Mouse (Mus musculus) cerebellum, adult 18-20 months (tissue): ENCODE measurements around the gene Nat8f1.
"Not testable (repeated sequence)": the region's sequence is repeated elsewhere in the genome, so short reads cannot be mapped to it uniquely, and the experiment has no call there.

Experiments used
- DNase-seq, 2 experiments: peaks; one replicate each; pipeline ENCODE4 v3.0.0; 2021

Nat8f1 gene

GRCm38 (mm10) chr6:85906911-85907351, 8.6 kb downstream of the Nat8f1 start:
- peak in 1 of 2 experiments; percentile 34 for DNase-seq

GRCm38 (mm10) chr6:85904642-85905061, 10.8 kb downstream of the Nat8f1 start, which contains the start of gene Nat8f4:
TSS of gene Nat8f4 (minus strand) at chr6:85904884.
- peak; percentile 79 to 87 for DNase-seq

- DNase-seq, result no peak
These were observed 13.2 kb downstream of the Nat8f1 start for GRCm38 (mm10) chr6:85902303-85902702.

DNA sequence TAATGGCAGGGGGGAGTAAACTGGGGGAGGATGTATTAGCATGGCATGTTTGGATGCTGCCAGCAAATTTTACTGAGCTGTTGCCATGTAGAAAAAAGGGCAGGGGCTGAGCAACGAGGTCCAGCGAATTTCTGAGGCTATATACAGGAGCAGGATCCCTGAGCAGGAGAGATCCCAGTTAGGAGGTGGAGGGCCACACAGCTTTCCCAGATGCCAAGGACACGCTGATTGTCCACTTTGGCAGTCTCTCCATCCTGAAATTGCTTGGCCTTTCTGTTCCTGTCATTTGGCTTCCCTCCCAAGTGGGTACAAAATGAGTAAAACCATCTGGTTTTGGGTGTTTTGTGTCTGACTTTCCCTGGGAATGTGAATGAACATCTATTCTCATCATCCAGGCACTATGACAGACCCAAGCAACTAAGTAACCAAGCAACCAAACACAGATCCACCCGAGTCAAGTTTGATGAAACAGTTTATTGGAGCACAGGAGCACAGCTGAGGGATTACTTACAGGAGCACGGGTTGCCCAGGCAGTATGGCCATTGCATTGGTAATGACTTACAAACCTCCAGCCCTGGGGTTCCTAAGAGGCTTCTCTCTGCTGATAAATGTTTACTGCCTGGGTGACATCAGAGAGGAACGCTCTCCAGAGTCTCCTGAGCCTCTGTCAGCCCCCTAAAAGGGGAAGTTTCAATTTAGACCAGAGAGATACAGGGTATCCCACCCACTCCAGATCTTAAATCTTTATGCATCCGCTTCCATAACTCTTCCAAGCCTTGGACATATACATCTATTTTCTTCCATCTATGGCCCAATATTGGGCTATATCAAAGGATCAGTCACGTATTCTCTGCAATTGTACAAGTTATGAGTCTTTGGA, 16.7 kb downstream of the Nat8f1 start:
- DNase-seq, result not testable (repeated sequence)

DNA sequence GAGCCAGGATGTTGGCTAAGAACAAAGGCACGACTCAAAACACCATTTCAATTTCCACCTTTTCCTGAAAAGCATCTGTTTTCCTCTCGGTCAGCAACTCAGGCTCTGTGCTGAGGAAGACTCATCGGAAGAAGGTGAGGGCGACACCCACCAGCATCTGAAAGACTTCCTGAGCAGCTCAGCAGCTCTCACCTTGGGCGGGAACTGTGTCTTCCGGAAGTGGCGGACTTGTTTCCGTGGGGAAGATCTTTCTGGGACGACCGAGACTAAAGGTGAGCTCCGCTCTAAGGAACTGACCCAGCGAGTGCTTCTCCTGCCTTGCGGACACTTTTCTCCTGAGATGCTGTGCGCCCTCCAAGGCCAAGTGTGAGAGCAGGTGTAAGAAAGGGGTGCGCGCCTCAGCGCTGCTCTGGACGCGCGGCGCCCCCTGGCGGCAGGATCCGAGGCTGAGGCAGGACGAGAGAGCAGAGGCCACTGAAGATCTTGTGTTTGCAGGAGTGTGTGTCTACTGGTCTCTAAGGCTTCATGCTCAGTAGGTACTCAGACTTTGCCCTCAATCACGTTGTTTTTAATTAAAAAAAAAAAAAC, 20.3 kb downstream of the Nat8f1 start:
- peak; percentile 25 to 55 for DNase-seq

GRCm38 (mm10) chr6:85888961-85889360, 26.5 kb downstream of the Nat8f1 start:
- DNase-seq, result no peak

DNA sequence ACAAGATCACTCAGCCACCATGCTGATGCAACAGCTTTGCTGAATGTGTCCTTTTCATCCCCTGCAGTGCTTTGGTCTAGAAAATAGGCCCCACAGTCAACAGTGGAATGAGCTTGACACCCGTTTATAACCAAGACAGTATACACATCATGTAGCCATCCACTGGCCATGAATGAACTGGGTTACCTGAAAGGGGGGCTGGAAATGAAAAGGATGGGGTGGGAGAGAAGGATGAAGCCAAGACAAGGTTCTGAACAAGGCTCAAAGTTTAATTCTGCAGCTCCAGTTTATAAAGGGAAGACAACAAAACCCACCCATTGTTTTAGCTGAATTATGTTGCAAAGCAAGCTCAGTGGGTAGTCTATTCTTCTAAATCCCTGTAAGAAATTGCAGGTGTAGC, 31.2 kb downstream of the Nat8f1 start:
- no peak for DNase-seq

DNA sequence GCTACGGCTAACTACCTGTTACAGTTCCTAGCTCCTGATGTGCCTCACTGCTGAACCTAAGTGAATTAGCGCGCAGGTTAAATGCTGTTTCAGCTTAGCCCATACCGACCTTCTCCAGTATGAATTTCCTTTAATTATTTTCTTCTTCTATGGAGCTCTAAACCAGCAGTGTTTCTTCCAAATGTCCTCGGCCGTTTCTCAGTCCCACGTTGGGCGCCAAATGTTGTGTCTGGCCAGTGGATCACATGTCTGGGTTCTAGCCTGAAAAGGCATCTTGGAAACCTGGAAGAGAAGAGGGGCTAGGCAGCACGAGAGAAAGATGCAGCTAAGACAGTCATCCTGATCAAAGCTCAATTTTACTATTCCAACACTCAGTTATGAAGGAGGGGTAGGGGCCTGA, 32.2 kb downstream of the Nat8f1 start:
- DNase-seq, result not testable (repeated sequence)

DNA sequence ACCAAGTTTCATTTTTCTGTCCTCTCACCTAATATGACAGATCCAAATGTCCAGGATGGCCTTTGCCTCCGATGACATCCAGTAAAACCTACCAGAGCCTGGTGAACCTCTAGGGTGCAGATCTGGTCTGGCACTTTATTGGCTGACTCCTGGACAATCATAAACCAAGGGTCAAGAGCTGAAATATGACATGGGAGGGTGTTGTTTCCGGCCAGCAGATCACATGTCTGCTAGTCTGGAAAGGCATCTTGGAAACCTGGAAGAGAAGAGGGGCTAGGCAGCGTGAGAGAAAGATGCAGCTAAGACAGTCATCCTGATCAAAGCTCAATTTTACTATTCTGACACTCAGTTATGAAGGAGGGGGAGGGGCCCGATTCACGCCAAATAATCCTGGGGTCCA, 46.5 kb downstream of the Nat8f1 start, which contains the start of gene Nat8f2:
Gene Nat8f2, minus strand, starts transcription at position 153 of the 400 bp plus-strand sequence.
- DNase-seq, result not testable (repeated sequence)

- DNase-seq, result no peak
These were observed 47.5 kb downstream of the Nat8f1 start for GRCm38 (mm10) chr6:85867726-85868690.

DNA sequence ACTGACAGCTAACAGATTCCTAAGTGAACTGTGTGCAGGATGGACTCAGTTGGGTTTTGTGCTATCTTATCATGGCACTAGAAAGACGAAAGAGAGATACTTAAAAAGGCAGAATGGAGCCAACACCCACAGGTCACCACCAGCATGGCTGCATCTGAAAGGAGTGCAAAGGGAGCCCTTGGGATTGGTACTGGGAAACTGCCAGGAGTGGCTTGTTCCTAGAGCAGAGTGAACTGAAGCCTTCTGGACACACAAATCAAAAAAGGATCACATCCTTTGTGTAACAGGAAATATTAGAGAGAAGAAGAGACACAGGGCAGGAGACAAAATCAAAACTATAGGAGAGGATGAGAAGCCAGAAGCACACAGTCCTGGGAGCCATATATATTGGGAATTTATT, 48.5 kb downstream of the Nat8f1 start:
- not testable (repeated sequence) for DNase-seq

DNA sequence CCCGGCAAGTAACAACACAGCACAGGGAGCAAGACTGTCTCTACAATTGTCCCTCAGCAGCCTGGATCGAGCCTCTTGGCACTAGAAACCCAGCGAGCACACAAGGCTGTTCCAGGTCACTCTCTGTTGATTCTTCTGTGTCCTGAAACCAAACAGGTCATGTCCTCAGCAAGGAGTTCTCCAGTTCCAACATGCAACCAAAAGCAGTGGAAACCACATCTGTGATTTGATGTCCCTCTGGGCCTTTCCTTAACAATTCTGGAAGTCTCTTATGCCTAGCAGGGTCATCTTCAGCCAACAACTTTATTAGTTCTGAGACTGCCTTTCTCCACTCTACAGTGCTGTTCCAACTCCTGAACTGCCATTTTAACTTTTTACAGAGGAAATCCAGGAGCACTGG, 49.3 kb downstream of the Nat8f1 start:
- DNase-seq, result not testable (repeated sequence)

- not testable (repeated sequence) for DNase-seq
These were observed 50.4 kb downstream of the Nat8f1 start for GRCm38 (mm10) chr6:85864900-85865639.

- DNase-seq, result no peak
These were observed 51.6 kb downstream of the Nat8f1 start for GRCm38 (mm10) chr6:85863840-85864239.

DNA sequence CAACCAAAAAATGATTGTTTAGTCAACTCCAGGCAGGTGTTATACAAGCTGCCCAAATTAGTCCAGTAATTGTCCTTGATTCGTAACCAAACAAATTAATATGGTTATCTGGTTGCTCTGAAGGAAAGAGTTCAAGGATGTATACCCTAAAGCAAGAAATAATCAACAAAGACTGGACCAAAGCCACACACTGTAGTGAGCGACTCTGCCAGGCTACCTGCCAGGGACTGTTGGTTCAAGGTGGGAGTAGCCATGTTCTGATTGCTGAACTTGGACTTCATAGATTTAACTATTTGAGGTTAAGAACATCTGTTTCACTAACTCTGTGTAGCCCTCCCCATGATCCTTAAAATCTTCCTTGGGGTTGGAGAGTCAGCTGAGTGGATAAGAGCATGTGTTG, 52.4 kb downstream of the Nat8f1 start:
- no peak for DNase-seq

- DNase-seq, result no peak
These were observed 52.9 kb downstream of the Nat8f1 start for GRCm38 (mm10) chr6:85862565-85862964.

GRCm38 (mm10) chr6:85861247-85861646, 54.2 kb downstream of the Nat8f1 start:
- DNase-seq, result no peak
